Mouse (Mus musculus) thymus, postnatal 14 days (tissue): ENCODE data around the gene Scarf2.

Experiments used
- DNase-seq: peaks from one replicate; pipeline ENCODE4 v3.0.0; 2021

Scarf2 gene

GRCm38 (mm10) chr16:17796971-17797811 is at the start of gene Scarf2:
TSS of gene Scarf2 (plus strand) at chr16:17797282.
- no peak for DNase-seq

GRCm38 (mm10) chr16:17753001-17753400 is 44.1 kb upstream of the Scarf2 start:
- no peak for DNase-seq

- no peak for DNase-seq
Observed at GRCm38 (mm10) chr16:17753686-17754085, 43.4 kb upstream of the Scarf2 start.

GRCm38 (mm10) chr16:17757756-17758155 is 39.3 kb upstream of the Scarf2 start:
- no peak for DNase-seq

- DNase-seq = no peak
Observed at GRCm38 (mm10) chr16:17758902-17759301, 38.2 kb upstream of the Scarf2 start.

GRCm38 (mm10) chr16:17759344-17759773 is 37.7 kb upstream of the Scarf2 start, which contains the start of gene Klhl22:
TSS of gene Klhl22 (plus strand) at chr16:17759618.
- peak; percentile 97 for DNase-seq

- no peak for DNase-seq
Observed at GRCm38 (mm10) chr16:17759813-17760321, 37.2 kb upstream of the Scarf2 start.

GRCm38 (mm10) chr16:17760657-17761056 is 36.4 kb upstream of the Scarf2 start:
- peak; percentile 51 for DNase-seq

GRCm38 (mm10) chr16:17761074-17761473 is 36.0 kb upstream of the Scarf2 start:
- no peak for DNase-seq

GRCm38 (mm10) chr16:17764108-17764511 is 33.0 kb upstream of the Scarf2 start:
- DNase-seq = no peak

GRCm38 (mm10) chr16:17768834-17769233 is 28.2 kb upstream of the Scarf2 start:
- DNase-seq = no peak

GRCm38 (mm10) chr16:17771117-17771865 is 25.8 kb upstream of the Scarf2 start:
- no peak for DNase-seq

GRCm38 (mm10) chr16:17776828-17777227 is 20.3 kb upstream of the Scarf2 start:
- peak; percentile 41 for DNase-seq

GRCm38 (mm10) chr16:17778223-17778622 is 18.9 kb upstream of the Scarf2 start:
- DNase-seq = no peak

GRCm38 (mm10) chr16:17779692-17780091 is 17.4 kb upstream of the Scarf2 start:
- DNase-seq = no peak

GRCm38 (mm10) chr16:17785337-17785736 is 11.7 kb upstream of the Scarf2 start:
- no peak for DNase-seq

- no peak for DNase-seq
Observed at GRCm38 (mm10) chr16:17792728-17793127, 4.4 kb upstream of the Scarf2 start.

- no peak for DNase-seq
Observed at GRCm38 (mm10) chr16:17794047-17794446, 3.0 kb upstream of the Scarf2 start.

GRCm38 (mm10) chr16:17795643-17796042 is 1.4 kb upstream of the Scarf2 start:
- DNase-seq = no peak

- DNase-seq = no peak
Observed at GRCm38 (mm10) chr16:17796519-17796918, 563 bp upstream of the Scarf2 start.

- no peak for DNase-seq
Observed at GRCm38 (mm10) chr16:17797812-17798311, 780 bp downstream of the Scarf2 start.

- DNase-seq = no peak
Observed at GRCm38 (mm10) chr16:17798321-17799180, 1.5 kb downstream of the Scarf2 start.
